Mouse (Mus musculus) erythroblast, embryonic 14.5 days (primary cell): ENCODE results near the gene Nav1. TPM values are rescaled to one million over a fixed set of nuclear protein-coding genes. Genes with fewer than 3 reads are reported as not detected.

ENCODE experiments used
- H3K27me3 ChIP-seq: 2 replicates; pipeline ENCODE4 v1.6.1; 2012; ENCODE audit warnings: inconsistent platforms; ENCODE audit not compliant: control insufficient read depth
- H3K36me3 ChIP-seq: 2 replicates; pipeline ENCODE4 v1.6.1; 2012; ENCODE audit warnings: mild to moderate bottlenecking, inconsistent platforms; ENCODE audit not compliant: control insufficient read depth
- H3K4me1 ChIP-seq: 2 replicates; pipeline ENCODE4 v1.6.1; 2012; ENCODE audit warnings: inconsistent platforms; ENCODE audit not compliant: control insufficient read depth
- H3K4me3 ChIP-seq: replicated peaks from 2 replicates; pipeline ENCODE3; 2012; ENCODE audit warnings: moderate library complexity, mild to moderate bottlenecking, inconsistent platforms
- H3K9me3 ChIP-seq: 2 replicates; pipeline ENCODE4 v1.6.1; 2012; ENCODE audit warnings: low read length, inconsistent platforms, mixed read lengths; ENCODE audit not compliant: control insufficient read depth
- GATA1 ChIP-seq: IDR thresholded peaks from 2 replicates; pipeline ENCODE4 v1.6.1; 2012; ENCODE audit warnings: low read length, inconsistent platforms, mixed read lengths
- TAL1 ChIP-seq: IDR thresholded peaks from 3 replicates; pipeline ENCODE4 v1.6.1; 2012; ENCODE audit warnings: low read length, inconsistent platforms, mixed read lengths
- polyA plus RNA-seq: library from polyadenylated mRNA; stranded (reverse); fragments of >175 nt; gene quantifications from 2 replicates; pipeline ENCODE4 v1.2.3, GENCODE M21; 2012

Nav1 gene
- polyA plus RNA-seq, 1 experiment: 0.01 TPM

- no peak for TF ChIP-seq GATA1
- no peak for TF ChIP-seq TAL1
- Histone ChIP-seq H3K4me1 (no peaks in the 10 kb centered on the region), H3K4me3 (peak overlapping the region; percentile 43), H3K27me3 (peaks cover 37% of the 10 kb centered on the region), H3K9me3 (no peaks in the 10 kb centered on the region), H3K36me3 (no peaks in the 10 kb centered on the region)
Measured at GRCm38 (mm10) chr1:135510346-135510977, 96.6 kb downstream of the Nav1 start.

GRCm38 (mm10) chr1:135509145-135510084 lies 97.7 kb downstream of the Nav1 start:
- H3K9me3 ChIP-seq: no peaks in the 10 kb centered on the region
- TF ChIP-seq GATA1 (no peak), TAL1 (no peak)
- H3K27me3 ChIP-seq: peaks cover 37% of the 10 kb centered on the region
- no peaks in the 10 kb centered on the region for H3K4me1 ChIP-seq
- H3K36me3 ChIP-seq: no peaks in the 10 kb centered on the region
- peak overlapping the region; percentile 12 for H3K4me3 ChIP-seq

- Histone ChIP-seq H3K9me3 (no peaks in the 10 kb centered on the region), H3K4me1 (no peaks in the 10 kb centered on the region), H3K36me3 (no peaks in the 10 kb centered on the region), H3K27me3 (peaks cover 37% of the 10 kb centered on the region), H3K4me3 (no peak overlapping the region)
- no peak for TF ChIP-seq GATA1
- TF ChIP-seq TAL1: no peak
Measured at GRCm38 (mm10) chr1:135508349-135508634, 98.8 kb downstream of the Nav1 start.

- peaks cover 37% of the 10 kb centered on the region for H3K27me3 ChIP-seq
- H3K4me1 ChIP-seq: no peaks in the 10 kb centered on the region
- no peaks in the 10 kb centered on the region for H3K9me3 ChIP-seq
- no peaks in the 10 kb centered on the region for H3K36me3 ChIP-seq
- no peak overlapping the region for H3K4me3 ChIP-seq
- TF ChIP-seq GATA1 (no peak), TAL1 (no peak)
Measured at GRCm38 (mm10) chr1:135507572-135508348, 99.3 kb downstream of the Nav1 start.

GRCm38 (mm10) chr1:135505499-135505898 lies 101.6 kb downstream of the Nav1 start:
- peaks cover 26% of the 10 kb centered on the region for H3K27me3 ChIP-seq
- no peak overlapping the region for H3K4me3 ChIP-seq
- H3K9me3 ChIP-seq: no peaks in the 10 kb centered on the region
- TF ChIP-seq GATA1 (no peak), TAL1 (no peak)
- no peaks in the 10 kb centered on the region for H3K36me3 ChIP-seq
- no peaks in the 10 kb centered on the region for H3K4me1 ChIP-seq

- H3K27me3 ChIP-seq: peaks cover 5% of the 10 kb centered on the region
- H3K9me3 ChIP-seq: no peaks in the 10 kb centered on the region
- no peak for TF ChIP-seq GATA1
- no peak for TF ChIP-seq TAL1
- H3K4me3 ChIP-seq: no peak overlapping the region
- H3K36me3 ChIP-seq: no peaks in the 10 kb centered on the region
- H3K4me1 ChIP-seq: no peaks in the 10 kb centered on the region
Measured at GRCm38 (mm10) chr1:135503436-135503835, 103.7 kb downstream of the Nav1 start.

- no peaks in the 10 kb centered on the region for H3K4me1 ChIP-seq
- no peak overlapping the region for H3K4me3 ChIP-seq
- no peak for TF ChIP-seq TAL1
- no peak for TF ChIP-seq GATA1
- no peaks in the 10 kb centered on the region for H3K36me3 ChIP-seq
- H3K27me3 ChIP-seq: peaks cover under 1% of the 10 kb centered on the region; the same call in 1 of the 2 replicates
- H3K9me3 ChIP-seq: no peaks in the 10 kb centered on the region
Measured at GRCm38 (mm10) chr1:135502750-135503149, 104.3 kb downstream of the Nav1 start.

- Histone ChIP-seq H3K4me1 (no peaks in the 10 kb centered on the region), H3K4me3 (no peak overlapping the region), H3K27me3 (no peaks in the 10 kb centered on the region), H3K9me3 (no peaks in the 10 kb centered on the region), H3K36me3 (no peaks in the 10 kb centered on the region)
- TF ChIP-seq GATA1 (no peak), TAL1 (no peak)
Measured at GRCm38 (mm10) chr1:135502135-135502534, 105.0 kb downstream of the Nav1 start.
